Mouse (Mus musculus) small intestine, adult 2 months (tissue): ENCODE results near the gene Espnl. TPM values are rescaled to one million over a fixed set of nuclear protein-coding genes. Genes with fewer than 3 reads are reported as not detected.

ENCODE experiments used
- H3K27ac ChIP-seq: fragments of 200-500 bp; 2 replicates; pipeline ENCODE4 v1.5.1; 2012; ENCODE audit warnings: low read depth, low read length, control low read depth, inconsistent platforms; ENCODE audit not compliant: insufficient read depth
- H3K27me3 ChIP-seq: fragments of 200-500 bp; 2 replicates; pipeline ENCODE4 v1.6.1; 2012; ENCODE audit warnings: mild to moderate bottlenecking, moderate library complexity, low read length, inconsistent platforms; ENCODE audit not compliant: control insufficient read depth, insufficient read depth
- H3K36me3 ChIP-seq: fragments of 200-500 bp; 2 replicates; pipeline ENCODE4 v1.6.1; 2012; ENCODE audit warnings: mild to moderate bottlenecking, low read length, control low read depth, inconsistent platforms; ENCODE audit not compliant: control insufficient read depth, insufficient read depth
- H3K4me1 ChIP-seq: fragments of 200-500 bp; 2 replicates; pipeline ENCODE4 v1.6.1; 2012; ENCODE audit warnings: low read length, inconsistent platforms, mixed read lengths; ENCODE audit not compliant: control insufficient read depth, insufficient read depth, insufficient read length
- H3K4me3 ChIP-seq: fragments of 200-500 bp; 2 replicates; pipeline ENCODE4 v1.5.1; 2012; ENCODE audit warnings: low read depth, mild to moderate bottlenecking, control low read depth, inconsistent platforms, low read length, moderate library complexity
- CTCF ChIP-seq: fragments of 200-500 bp; IDR thresholded peaks from 2 replicates; pipeline ENCODE4 v1.5.1; 2012; ENCODE audit warnings: low read depth, mild to moderate bottlenecking, control low read depth, inconsistent platforms, low read length, moderate library complexity, mixed read lengths; ENCODE audit not compliant: insufficient replicate concordance, insufficient read length; ENCODE audit errors: extremely low read depth
- POLR2A ChIP-seq: fragments of 200-500 bp; IDR thresholded peaks from 2 replicates; pipeline ENCODE4 v1.6.1; 2012; ENCODE audit warnings: low read depth, mild to moderate bottlenecking, control low read depth, inconsistent platforms, low read length, moderate library complexity
- WGBS: fragments of 180-500 bp; shearing (Covaris S2); methylation state at CpG from one replicate; pipeline ENCODE4 v1.1.7; 2018; 5-methylcytosine and 5-hydroxymethylcytosine counted together
- polyA plus RNA-seq: library from polyadenylated mRNA; depleted of rRNA; stranded (reverse); fragments of >200 nt; gene quantifications from 2 replicates; pipeline ENCODE4 v1.2.3, GENCODE M21; 2012

The Espnl gene
- polyA plus RNA-seq, 1 experiment, result 0.10 TPM

GRCm38 (mm10) chr1:91324646-91325045, 2.8 kb downstream of the Espnl start:
- WGBS, result 81% methylated on average over 2 of the region's 2 CpGs
- H3K4me3 ChIP-seq, result no peak overlapping the region

DNA sequence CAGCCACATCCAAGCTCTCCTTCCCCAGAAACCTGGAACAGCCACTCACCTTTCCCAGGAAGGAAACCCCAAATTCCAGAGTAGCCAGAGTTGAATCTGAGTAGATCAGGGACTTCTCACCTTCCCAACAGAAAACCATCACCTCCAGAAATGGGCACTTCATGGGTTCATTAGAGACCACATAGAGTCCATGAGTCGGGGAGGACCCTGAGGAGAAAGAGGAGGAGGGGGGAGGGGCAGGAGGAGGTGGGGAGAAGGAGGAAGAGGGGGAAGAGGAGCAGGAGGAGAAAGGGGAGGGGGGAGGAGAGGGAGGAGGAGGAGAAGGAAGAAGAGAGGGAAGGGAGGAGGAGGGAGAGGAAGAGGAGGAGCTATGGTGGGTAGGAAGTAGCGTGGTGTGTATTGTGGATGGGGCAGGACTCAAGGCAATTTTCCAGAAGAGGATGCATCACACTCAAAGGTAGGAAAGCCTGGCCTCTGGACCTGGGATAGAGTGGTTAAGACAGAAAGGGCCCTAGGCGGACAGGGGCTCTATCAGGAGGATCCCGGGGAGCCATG, 3.7 kb downstream of the Espnl start:
- no peak for TF ChIP-seq POLR2A
- TF ChIP-seq CTCF, result no peak
- WGBS, result 61% methylated on average over 4 of the region's 4 CpGs
- Histone ChIP-seq H3K36me3 (no peaks in the 10 kb centered on the region), H3K4me3 (no peak overlapping the region), H3K27ac (no peak overlapping the region), H3K27me3 (no peaks in the 10 kb centered on the region), H3K4me1 (no peaks in the 10 kb centered on the region)

More at GRCm38 (mm10) chr1:91324646-91325045, 2.8 kb downstream of the Espnl start:
- Histone ChIP-seq H3K36me3 (no peaks in the 10 kb centered on the region), H3K27me3 (no peaks in the 10 kb centered on the region), H3K27ac (no peak overlapping the region), H3K4me1 (no peaks in the 10 kb centered on the region)
- TF ChIP-seq POLR2A (no peak), CTCF (no peak)

DNA sequence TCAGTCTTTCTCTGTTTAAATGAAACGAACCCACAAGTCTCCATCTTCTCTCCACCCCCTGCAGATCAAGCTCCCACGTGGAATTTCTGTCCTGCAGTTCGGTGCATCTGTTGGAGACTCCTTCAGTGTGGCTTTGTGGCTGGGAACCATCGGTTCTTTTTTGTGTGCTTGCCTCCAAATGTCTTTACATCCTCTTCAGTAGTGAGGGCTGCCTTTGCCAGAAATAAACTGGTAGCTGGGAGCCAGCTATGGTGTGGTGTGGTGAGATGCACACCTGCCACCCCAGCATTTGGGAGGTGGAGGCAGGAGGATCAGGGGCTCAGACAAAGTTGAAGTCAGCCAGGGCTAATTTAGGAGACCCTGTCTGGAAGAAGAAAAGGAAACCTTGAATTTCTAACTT, 10.2 kb downstream of the Espnl start:
- no peak overlapping the region for H3K27ac ChIP-seq
- WGBS, result 51% methylated on average over 4 of the region's 4 CpGs
- H3K4me3 ChIP-seq, result no peak overlapping the region
- TF ChIP-seq CTCF, result no peak
- TF ChIP-seq POLR2A, result no peak
- H3K36me3 ChIP-seq, result no peaks in the 10 kb centered on the region
- no peaks in the 10 kb centered on the region for H3K27me3 ChIP-seq
- H3K4me1 ChIP-seq, result no peaks in the 10 kb centered on the region

DNA sequence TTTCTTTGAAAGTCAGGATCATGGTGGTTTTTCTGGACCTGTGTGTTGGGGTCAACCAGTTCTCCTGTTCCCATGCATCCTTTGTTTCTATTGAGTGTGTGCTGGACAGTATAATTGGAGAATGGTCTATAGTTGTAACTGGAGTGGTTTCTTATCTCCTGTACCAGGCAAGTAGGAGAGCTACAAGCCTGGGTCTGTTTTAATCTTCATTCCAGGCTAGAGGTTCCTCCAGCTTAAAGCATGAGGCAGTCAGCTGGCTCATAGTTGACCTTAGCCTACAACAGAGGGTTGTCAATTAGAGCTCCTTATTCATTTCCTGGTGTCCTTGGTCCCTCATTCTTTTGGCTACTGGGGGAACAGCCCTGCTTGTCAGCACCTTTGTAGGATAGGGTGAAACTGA, 11.7 kb downstream of the Espnl start:
- Histone ChIP-seq H3K27ac (no peak overlapping the region), H3K27me3 (no peaks in the 10 kb centered on the region)
- TF ChIP-seq POLR2A, result no peak
- no peak for TF ChIP-seq CTCF

DNA sequence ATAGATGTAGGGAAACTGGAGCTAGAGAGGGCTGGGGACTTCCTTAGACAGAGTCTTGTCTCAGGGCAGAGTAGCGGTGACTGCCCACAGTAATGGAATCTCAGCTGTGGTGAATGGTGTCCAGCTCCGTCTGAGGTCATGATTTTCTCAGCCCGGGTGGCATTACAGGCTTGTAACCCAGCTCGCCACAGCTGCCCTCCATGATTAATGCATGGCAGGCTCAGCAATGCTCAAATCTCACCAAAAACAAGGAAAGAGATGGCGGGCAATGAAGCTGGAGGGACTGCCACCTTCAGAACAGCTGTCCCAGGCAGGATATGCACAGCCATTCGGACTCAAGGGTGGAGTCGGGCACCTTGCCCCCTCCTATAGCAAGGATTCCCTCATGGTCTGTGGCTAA, 15.5 kb downstream of the Espnl start:
- Histone ChIP-seq H3K4me1 (peaks cover under 1% of the 10 kb centered on the region; the same call in 1 of the 2 replicates), H3K27ac (no peak overlapping the region), H3K4me3 (no peak overlapping the region), H3K27me3 (no peaks in the 10 kb centered on the region), H3K36me3 (no peaks in the 10 kb centered on the region)
- TF ChIP-seq POLR2A, result no peak
- TF ChIP-seq CTCF, result no peak
- 86% methylated on average over 7 of the region's 7 CpGs for WGBS

More for the DNA sequence above, 11.7 kb downstream of the Espnl start:
- H3K4me1 ChIP-seq, result no peaks in the 10 kb centered on the region
- no peak overlapping the region for H3K4me3 ChIP-seq
- no peaks in the 10 kb centered on the region for H3K36me3 ChIP-seq

- no peak for TF ChIP-seq CTCF
- no peak for TF ChIP-seq POLR2A
- H3K36me3 ChIP-seq, result no peaks in the 10 kb centered on the region
- peaks cover 15% of the 10 kb centered on the region for H3K27me3 ChIP-seq
- peaks cover 2% of the 10 kb centered on the region; the same call in 1 of the 2 replicates for H3K4me1 ChIP-seq
- WGBS, result 80% methylated on average over 3 of the region's 3 CpGs
- H3K4me3 ChIP-seq, result no peak overlapping the region
- no peak overlapping the region for H3K27ac ChIP-seq
Observed at GRCm38 (mm10) chr1:91344001-91344400, 22.1 kb downstream of the Espnl start.

- Histone ChIP-seq H3K27me3 (peaks cover 15% of the 10 kb centered on the region), H3K27ac (no peak overlapping the region), H3K36me3 (no peaks in the 10 kb centered on the region), H3K4me1 (peaks cover 2% of the 10 kb centered on the region; the same call in 1 of the 2 replicates), H3K4me3 (no peak overlapping the region)
- 4% methylated on average over 68 of the region's 68 CpGs for WGBS
- TF ChIP-seq CTCF (no peak), POLR2A (no peak)
Observed at GRCm38 (mm10) chr1:91344921-91345685, 23.2 kb downstream of the Espnl start.
